Mouse (Mus musculus) embryonic facial prominence, embryonic 14.5 days (tissue): Measurements from ENCODE around the gene Ascc1. TPM values are rescaled to one million over a fixed set of nuclear protein-coding genes. Genes with fewer than 3 reads are reported as not detected.

ENCODE experiments used
- ATAC-seq: fragments of 200-750 bp; cut with Nextera tagmentation; 2 replicates; pipeline ENCODE4 v1.8.0; 2017; ENCODE audit warnings: low read depth, moderate number of reproducible peaks, moderate TSS enrichment
- DNase-seq: peaks from one replicate; pipeline ENCODE4 v3.0.0-alpha.2; 2015; ENCODE audit warnings: low spot score
- H3K27ac ChIP-seq: fragments of 300-500 bp; sonication (generic); replicated peaks from 2 replicates; pipeline ENCODE4 v1.5.1; 2014; ENCODE audit warnings: low read depth, mild to moderate bottlenecking, low read length, moderate library complexity
- H3K27me3 ChIP-seq: fragments of 300-500 bp; sonication (generic); replicated peaks from 2 replicates; pipeline ENCODE4 v1.6.1; 2014; ENCODE audit warnings: low read length; ENCODE audit not compliant: control insufficient read depth, insufficient read depth
- H3K36me3 ChIP-seq: fragments of 300-500 bp; sonication (generic); 2 replicates; pipeline ENCODE4 v1.6.1; 2014; ENCODE audit warnings: low read length, mixed read lengths; ENCODE audit not compliant: control insufficient read depth, insufficient read depth
- H3K4me1 ChIP-seq: fragments of 300-500 bp; sonication (generic); 2 replicates; pipeline ENCODE4 v1.6.1; 2014; ENCODE audit warnings: antibody characterized with exemption, low read length; ENCODE audit not compliant: control insufficient read depth, insufficient read depth
- H3K4me2 ChIP-seq: fragments of 300-500 bp; sonication (generic); 2 replicates; pipeline ENCODE4 v1.6.1; 2014; ENCODE audit warnings: low read depth, mild to moderate bottlenecking, low read length, moderate library complexity, mixed read lengths
- H3K4me3 ChIP-seq: fragments of 300-500 bp; sonication (generic); 2 replicates; pipeline ENCODE4 v1.5.1; 2014; ENCODE audit warnings: low read depth, mild to moderate bottlenecking, low read length
- H3K9ac ChIP-seq: fragments of 300-500 bp; sonication (generic); 2 replicates; pipeline ENCODE4 v1.6.1; 2014; ENCODE audit warnings: low read depth, mild to moderate bottlenecking, low read length, moderate library complexity, mixed read lengths
- H3K9me3 ChIP-seq: fragments of 300-500 bp; sonication (generic); 2 replicates; pipeline ENCODE4 v1.6.1; 2016; ENCODE audit warnings: low read length; ENCODE audit not compliant: control insufficient read depth
- WGBS: fragments of 180-500 bp; shearing (Covaris S2); extraction: QIAGEN DNeasy Blood & Tissue Kit; methylation state at CpG from one replicate; pipeline ENCODE4 v1.1.7; 2014; 5-methylcytosine and 5-hydroxymethylcytosine counted together
- polyA plus RNA-seq: library from polyadenylated mRNA; unstranded; fragments of >200 nt; fragmentation: Nextera tagmentation; extraction: Ambion mirVana; gene quantifications from 2 replicates; pipeline ENCODE4 v1.2.1, GENCODE M21; 2014

Gene Ascc1
- polyA plus RNA-seq, 1 experiment from 2014 or later = 36.5 TPM

DNA sequence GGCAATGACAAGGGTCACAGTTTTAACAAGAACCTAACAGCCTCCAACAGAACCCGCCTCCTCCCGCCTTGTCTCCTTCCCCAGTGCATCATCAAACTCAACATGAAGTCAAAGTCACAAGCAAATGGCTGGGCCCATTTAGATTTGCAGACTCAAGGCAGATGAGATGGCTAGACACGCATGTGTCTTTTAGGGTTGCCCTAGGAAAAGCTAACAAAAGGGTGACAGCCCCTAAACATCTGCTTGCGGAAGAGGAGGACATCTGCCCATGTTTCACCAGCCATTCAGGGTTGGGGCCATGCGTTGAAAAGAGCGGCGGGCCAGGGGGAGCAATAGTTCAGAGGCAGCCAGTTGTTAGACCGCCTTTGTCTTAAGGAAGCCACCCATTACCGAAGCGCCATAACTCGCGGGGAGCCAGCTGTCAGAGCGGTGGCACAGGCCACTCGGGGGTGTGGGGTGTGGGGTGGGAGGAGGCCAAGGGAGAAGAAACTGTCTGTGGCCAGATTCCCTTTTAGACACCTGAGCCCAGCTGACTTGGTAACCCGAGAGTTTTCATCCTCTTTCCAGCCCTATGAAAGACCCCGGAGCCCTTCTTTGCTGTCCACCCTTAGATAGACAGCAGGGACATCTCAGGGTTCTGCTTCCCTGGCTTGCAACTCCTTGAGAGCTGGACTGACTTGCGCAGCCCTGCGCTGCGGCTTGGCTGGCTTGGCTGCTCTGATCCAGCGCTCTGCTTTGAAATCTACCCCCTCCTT, 103.0 kb downstream of the Ascc1 start:
- DNase-seq (no peak), ATAC-seq (no peak)
- Histone ChIP-seq H3K9ac (peak overlapping the region; percentile 76; the same call in 1 of the 2 replicates), H3K4me3 (peak overlapping the region; percentile 66), H3K27me3 (peaks cover 41% of the 10 kb centered on the region), H3K27ac (peak overlapping the region; percentile 6; the same call in 1 of the 2 replicates), H3K4me1 (0 out of 2 replicates have a peak, but pooled peaks cover 8% of the 10 kb centered on the region), H3K36me3 (0 out of 2 replicates have a peak, but pooled peaks cover 3% of the 10 kb centered on the region), H3K4me2 (peak overlapping the region; percentile 99), H3K9me3 (no peaks in the 10 kb centered on the region)
- 20% methylated on average over 18 of the region's 20 CpGs for WGBS

DNA sequence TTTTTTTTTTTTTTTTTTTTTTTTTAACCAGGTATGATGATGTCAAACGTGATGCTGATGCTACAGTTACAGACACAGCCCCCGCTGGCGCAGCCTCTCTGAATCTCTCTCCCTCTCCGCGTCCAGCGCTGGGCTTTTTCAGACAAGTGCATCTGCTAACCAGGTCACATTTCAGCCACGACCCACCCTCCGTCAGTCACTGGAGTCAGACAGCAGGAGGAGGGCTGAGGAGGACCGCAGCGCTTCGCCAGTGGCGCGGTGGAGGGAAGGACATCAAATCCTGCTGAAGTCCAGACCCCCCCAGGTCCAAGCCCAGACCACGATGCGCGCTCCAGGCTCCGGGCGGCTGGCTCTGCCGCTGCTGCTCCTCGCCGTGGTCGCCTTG, 103.5 kb downstream of the Ascc1 start, which contains the start of gene Spock2:
Gene Spock2 (plus strand): TSS at position 74 of the 385 bp plus-strand sequence.
- peak within 1 kb of the TSS; percentile 66 for H3K4me3 ChIP-seq
- peak within 1 kb of the TSS; percentile 76 for H3K9ac ChIP-seq
- H3K27me3 ChIP-seq = peaks cover 41% of the 10 kb centered on the region
- under 1% methylated on average over 19 of the region's 22 CpGs for WGBS
- H3K4me1 ChIP-seq = 0 out of 2 replicates have a peak, but pooled peaks cover 8% of the 10 kb centered on the region
- peak within 1 kb of the TSS; percentile 99 for H3K4me2 ChIP-seq
- DNase-seq (peak; percentile 77), ATAC-seq (peak; percentile 43)
- no peaks in the 10 kb centered on the region for H3K9me3 ChIP-seq
- peak within 1 kb of the TSS; percentile 52; the same call in 1 of the 2 replicates for H3K27ac ChIP-seq
- H3K36me3 ChIP-seq = no peaks in the 10 kb centered on the region

DNA sequence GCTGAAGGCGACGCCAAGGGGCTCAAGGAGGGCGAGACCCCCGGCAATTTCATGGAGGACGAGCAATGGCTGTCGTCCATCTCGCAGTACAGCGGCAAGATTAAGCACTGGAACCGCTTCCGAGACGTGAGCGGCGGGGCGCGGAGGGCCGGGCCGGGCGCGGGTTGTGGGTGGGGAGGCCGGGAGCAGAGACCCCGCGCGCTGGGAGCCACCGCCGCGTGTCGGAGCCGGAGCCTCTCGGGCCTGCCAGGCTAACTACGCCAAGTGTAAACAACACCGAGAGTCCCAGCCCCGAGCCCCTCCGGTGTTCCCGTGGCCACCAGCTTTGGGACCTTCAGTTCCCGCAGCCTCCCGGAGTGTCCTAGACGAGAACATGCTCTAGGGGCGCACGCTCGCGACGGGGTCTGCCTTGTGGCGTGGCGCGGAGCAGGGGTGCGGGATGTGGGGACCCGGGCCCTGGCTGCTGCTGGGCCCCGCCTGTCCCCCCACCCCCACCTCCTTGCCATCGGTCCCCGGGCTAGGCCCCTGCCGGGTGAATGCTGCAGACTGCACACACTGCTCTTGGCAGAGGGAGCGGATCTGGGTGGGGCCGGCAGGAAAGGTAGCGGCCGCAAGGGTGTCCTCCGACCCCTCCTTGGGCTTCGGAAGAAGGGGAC, 104.1 kb downstream of the Ascc1 start:
- no peak for DNase-seq
- peak overlapping the region; percentile 99 for H3K4me2 ChIP-seq
- WGBS = 0% methylated on average over 34 of the region's 57 CpGs
- ATAC-seq = peak; percentile 80
- H3K4me3 ChIP-seq = peak overlapping the region; percentile 66
- H3K36me3 ChIP-seq = no peaks in the 10 kb centered on the region
- peak overlapping the region; percentile 52; the same call in 1 of the 2 replicates for H3K27ac ChIP-seq
- H3K9ac ChIP-seq = peak overlapping the region; percentile 76
- peaks cover 41% of the 10 kb centered on the region for H3K27me3 ChIP-seq
- H3K9me3 ChIP-seq = no peaks in the 10 kb centered on the region
- 0 out of 2 replicates have a peak, but pooled peaks cover 8% of the 10 kb centered on the region for H3K4me1 ChIP-seq

DNA sequence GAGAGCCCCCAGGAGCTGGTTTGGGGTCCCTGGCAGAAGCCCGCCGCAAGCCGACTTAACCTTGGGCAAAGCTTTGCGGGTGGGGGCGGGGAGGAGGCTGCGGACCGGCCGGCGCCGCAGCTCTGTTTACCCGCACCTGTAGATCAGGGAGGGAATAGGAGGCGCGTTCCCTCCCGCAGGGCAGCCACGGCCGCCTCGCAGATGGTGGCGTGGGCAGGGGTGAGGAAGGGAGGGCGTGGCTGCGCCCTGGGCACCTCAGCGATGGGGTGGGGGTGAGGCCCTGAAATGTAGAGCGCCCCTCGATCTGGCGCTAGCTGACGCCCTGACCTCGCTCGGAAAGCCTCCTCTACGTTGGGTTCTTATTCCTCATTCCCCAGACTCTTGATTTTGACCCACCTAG, 104.8 kb downstream of the Ascc1 start:
- no peak for DNase-seq
- H3K9me3 ChIP-seq = no peaks in the 10 kb centered on the region
- H3K36me3 ChIP-seq = no peaks in the 10 kb centered on the region
- H3K27me3 ChIP-seq = peaks cover 41% of the 10 kb centered on the region
- no peak overlapping the region for H3K27ac ChIP-seq
- H3K4me2 ChIP-seq = peak overlapping the region; percentile 99
- H3K9ac ChIP-seq = peak overlapping the region; percentile 76
- ATAC-seq = no peak
- 0 out of 2 replicates have a peak, but pooled peaks cover 8% of the 10 kb centered on the region for H3K4me1 ChIP-seq
- under 1% methylated on average over 20 of the region's 28 CpGs for WGBS
- H3K4me3 ChIP-seq = peak overlapping the region; percentile 66

DNA sequence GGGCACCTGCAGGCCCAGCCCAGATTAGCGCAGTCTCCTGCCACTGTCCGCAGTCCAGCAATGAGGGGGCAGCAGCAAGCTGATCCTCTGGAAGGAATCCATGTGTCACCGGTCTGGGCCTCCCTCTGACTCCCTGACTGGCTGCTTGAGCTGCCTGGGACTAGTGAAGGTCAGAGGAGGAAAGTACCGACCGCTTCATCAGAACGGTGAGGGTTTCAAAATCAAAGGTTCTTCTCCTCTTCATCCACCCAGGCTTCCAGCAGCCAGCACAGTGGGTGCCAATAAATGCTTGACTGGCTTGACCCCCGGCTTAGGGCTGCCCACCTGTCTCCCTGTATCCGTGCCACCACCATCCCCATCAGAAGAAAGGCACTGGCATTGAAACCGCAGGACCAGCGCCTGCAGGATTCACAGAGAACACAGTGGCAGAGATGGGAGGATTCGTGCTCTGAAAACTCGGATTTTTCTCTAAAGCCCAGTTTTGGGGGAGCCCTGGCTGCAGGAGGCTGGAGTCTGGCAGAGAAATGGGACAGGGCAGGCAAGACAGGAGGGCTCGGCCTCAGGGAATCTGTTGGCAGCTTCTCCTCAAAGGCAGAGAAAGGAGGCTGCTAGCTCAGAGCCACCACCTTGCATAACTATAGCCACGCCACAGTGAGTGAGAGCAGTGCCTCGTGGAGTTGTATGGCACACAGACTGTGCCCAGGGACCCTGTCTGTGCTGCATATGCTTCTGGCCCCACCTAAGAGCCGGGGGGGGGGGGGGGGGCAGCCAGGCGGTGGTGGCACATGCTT, 105.9 kb downstream of the Ascc1 start:
- Histone ChIP-seq H3K4me1 (0 out of 2 replicates have a peak, but pooled peaks cover 8% of the 10 kb centered on the region), H3K9ac (no peak overlapping the region), H3K36me3 (no peaks in the 10 kb centered on the region), H3K9me3 (no peaks in the 10 kb centered on the region), H3K27ac (no peak overlapping the region), H3K27me3 (peaks cover 41% of the 10 kb centered on the region), H3K4me3 (peak overlapping the region; percentile 1; the same call in 1 of the 2 replicates), H3K4me2 (peak overlapping the region; percentile 99; the same call in 1 of the 2 replicates)
- WGBS = 50% methylated on average over 15 of the region's 17 CpGs
- no peak for ATAC-seq
- no peak for DNase-seq

DNA sequence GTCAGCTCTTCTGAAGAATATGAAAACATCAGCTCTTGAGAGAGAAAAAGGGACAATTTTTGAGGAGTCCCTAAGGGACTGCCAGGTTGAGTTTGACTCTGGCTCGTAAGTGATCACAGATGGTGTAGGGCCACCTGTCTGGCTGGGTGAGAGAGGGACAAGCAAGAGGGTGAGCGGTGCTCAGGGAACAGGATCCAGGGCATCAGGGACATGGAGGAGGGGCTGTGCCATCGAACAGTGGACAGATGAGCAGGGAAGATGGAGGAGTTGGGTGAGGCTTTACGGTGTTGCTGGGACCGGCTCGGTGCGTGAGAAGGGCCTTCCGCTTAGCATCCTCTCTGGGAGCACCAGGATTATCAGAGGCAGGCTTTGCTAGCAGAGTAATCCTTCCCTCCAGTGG, 106.7 kb downstream of the Ascc1 start:
- Histone ChIP-seq H3K9ac (no peak overlapping the region), H3K9me3 (no peaks in the 10 kb centered on the region), H3K4me1 (0 out of 2 replicates have a peak, but pooled peaks cover 8% of the 10 kb centered on the region), H3K27me3 (peaks cover 41% of the 10 kb centered on the region), H3K36me3 (no peaks in the 10 kb centered on the region), H3K4me3 (no peak overlapping the region), H3K4me2 (no peak overlapping the region), H3K27ac (no peak overlapping the region)
- DNase-seq (no peak), ATAC-seq (no peak)
- 74% methylated on average over 8 of the region's 8 CpGs for WGBS

DNA sequence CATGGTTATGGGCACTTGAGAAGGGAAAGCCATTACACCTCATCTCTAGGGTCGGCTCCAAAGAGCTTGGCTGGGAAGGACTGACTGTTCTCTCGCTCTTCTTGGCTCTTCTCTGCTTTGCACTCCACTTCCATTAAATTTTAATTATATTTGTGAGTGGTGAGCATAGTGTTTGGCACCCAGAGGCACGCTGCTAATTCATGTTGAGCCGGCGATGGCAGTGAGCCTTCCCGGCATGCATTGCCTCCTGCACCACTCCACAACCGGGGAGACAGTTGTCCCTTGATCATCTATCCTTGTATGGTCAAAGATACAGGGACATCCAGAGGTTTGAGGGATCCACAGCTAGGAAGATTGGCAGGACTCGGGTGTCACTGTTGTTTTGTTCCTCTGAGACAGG, 107.4 kb downstream of the Ascc1 start:
- H3K27ac ChIP-seq = no peak overlapping the region
- H3K27me3 ChIP-seq = peaks cover 37% of the 10 kb centered on the region
- peaks cover 8% of the 10 kb centered on the region; the same call in 1 of the 2 replicates for H3K4me1 ChIP-seq
- no peak for DNase-seq
- no peaks in the 10 kb centered on the region for H3K36me3 ChIP-seq
- H3K4me2 ChIP-seq = no peak overlapping the region
- no peak for ATAC-seq
- 84% methylated on average over 8 of the region's 8 CpGs for WGBS
- H3K9me3 ChIP-seq = no peaks in the 10 kb centered on the region
- H3K4me3 ChIP-seq = no peak overlapping the region
- H3K9ac ChIP-seq = no peak overlapping the region

DNA sequence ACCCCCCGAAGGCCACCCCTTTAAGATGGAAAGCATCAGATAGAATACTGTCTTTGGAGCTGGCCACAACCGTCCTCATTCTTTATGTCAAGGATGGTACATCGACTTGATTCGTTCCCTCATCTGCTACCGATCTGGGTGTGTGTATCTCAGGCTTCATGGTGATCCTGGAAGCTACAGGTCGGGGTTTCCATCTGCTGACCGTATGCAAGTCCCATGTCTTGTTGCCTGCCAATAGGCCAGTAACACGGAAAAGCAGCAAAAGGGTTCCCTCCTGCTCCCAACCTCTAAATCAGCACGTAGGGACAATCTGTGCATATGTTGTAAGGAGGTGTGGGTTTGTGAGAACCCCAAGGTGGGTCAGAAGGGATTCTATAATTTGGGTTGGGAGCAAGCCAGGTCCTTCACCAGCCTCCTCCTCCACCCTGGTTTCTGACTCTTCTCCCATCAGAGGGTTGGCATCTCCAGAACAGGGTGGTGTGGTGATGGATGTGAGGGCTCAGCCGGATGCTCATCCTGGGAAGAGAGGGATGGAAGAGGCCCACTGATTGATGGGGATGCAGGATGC, 108.4 kb downstream of the Ascc1 start:
- Histone ChIP-seq H3K4me2 (no peak overlapping the region), H3K4me3 (no peak overlapping the region), H3K27me3 (peaks cover 27% of the 10 kb centered on the region), H3K36me3 (no peaks in the 10 kb centered on the region), H3K4me1 (peaks cover 14% of the 10 kb centered on the region), H3K9ac (no peak overlapping the region), H3K27ac (no peak overlapping the region), H3K9me3 (no peaks in the 10 kb centered on the region)
- no peak for DNase-seq
- WGBS = 85% methylated on average over 10 of the region's 10 CpGs
- no peak for ATAC-seq
